Mouse (Mus musculus) lung, postnatal 14 days (tissue): ENCODE data around the gene N6amt1.

Source experiments
- DNase-seq: peaks from one replicate; pipeline ENCODE4 v3.0.0; 2021

N6amt1 gene

GRCm38 (mm10) chr16:87354075-87354583, at the start of gene N6amt1:
TSS of gene N6amt1 (plus strand) at chr16:87354185.
- DNase-seq = peak; percentile 93

- no peak for DNase-seq
Measured at GRCm38 (mm10) chr16:87305251-87306011, 48.6 kb upstream of the N6amt1 start.

GRCm38 (mm10) chr16:87307109-87307735, 46.8 kb upstream of the N6amt1 start:
- DNase-seq = peak; percentile 38

- DNase-seq = no peak
Measured at GRCm38 (mm10) chr16:87310659-87311058, 43.3 kb upstream of the N6amt1 start.

GRCm38 (mm10) chr16:87318200-87318811, 35.7 kb upstream of the N6amt1 start:
- DNase-seq = no peak

GRCm38 (mm10) chr16:87318998-87319397, 35.0 kb upstream of the N6amt1 start:
- no peak for DNase-seq

- peak; percentile 53 for DNase-seq
Measured at GRCm38 (mm10) chr16:87319541-87320251, 34.3 kb upstream of the N6amt1 start.

- DNase-seq = no peak
Measured at GRCm38 (mm10) chr16:87320252-87320555, 33.8 kb upstream of the N6amt1 start.

GRCm38 (mm10) chr16:87324571-87324970, 29.4 kb upstream of the N6amt1 start:
- DNase-seq = peak; percentile 57

GRCm38 (mm10) chr16:87329986-87330385, 24.0 kb upstream of the N6amt1 start:
- DNase-seq = no peak

- DNase-seq = no peak
Measured at GRCm38 (mm10) chr16:87334756-87335155, 19.2 kb upstream of the N6amt1 start.

GRCm38 (mm10) chr16:87341043-87341572, 12.9 kb upstream of the N6amt1 start:
- no peak for DNase-seq

- DNase-seq = no peak
Measured at GRCm38 (mm10) chr16:87348133-87348532, 5.9 kb upstream of the N6amt1 start.

GRCm38 (mm10) chr16:87351386-87352105, 2.4 kb upstream of the N6amt1 start:
- no peak for DNase-seq

GRCm38 (mm10) chr16:87353605-87354004, 380 bp upstream of the N6amt1 start:
- DNase-seq = no peak

- DNase-seq = no peak
Measured at GRCm38 (mm10) chr16:87354748-87355147, 763 bp downstream of the N6amt1 start.

GRCm38 (mm10) chr16:87360096-87360495, 6.1 kb downstream of the N6amt1 start:
- no peak for DNase-seq

- peak; percentile 60 for DNase-seq
Measured at GRCm38 (mm10) chr16:87364231-87364630, 10.2 kb downstream of the N6amt1 start.

GRCm38 (mm10) chr16:87366035-87366434, 12.1 kb downstream of the N6amt1 start:
- DNase-seq = no peak

- DNase-seq = no peak
Measured at GRCm38 (mm10) chr16:87366445-87366844, 12.5 kb downstream of the N6amt1 start.

GRCm38 (mm10) chr16:87382996-87383395, 29.0 kb downstream of the N6amt1 start:
- DNase-seq = no peak

GRCm38 (mm10) chr16:87384366-87384765, 30.4 kb downstream of the N6amt1 start:
- DNase-seq = no peak
